Mouse (Mus musculus): ENCODE measurements around the gene Cpped1.

Cpped1 gene

DNA sequence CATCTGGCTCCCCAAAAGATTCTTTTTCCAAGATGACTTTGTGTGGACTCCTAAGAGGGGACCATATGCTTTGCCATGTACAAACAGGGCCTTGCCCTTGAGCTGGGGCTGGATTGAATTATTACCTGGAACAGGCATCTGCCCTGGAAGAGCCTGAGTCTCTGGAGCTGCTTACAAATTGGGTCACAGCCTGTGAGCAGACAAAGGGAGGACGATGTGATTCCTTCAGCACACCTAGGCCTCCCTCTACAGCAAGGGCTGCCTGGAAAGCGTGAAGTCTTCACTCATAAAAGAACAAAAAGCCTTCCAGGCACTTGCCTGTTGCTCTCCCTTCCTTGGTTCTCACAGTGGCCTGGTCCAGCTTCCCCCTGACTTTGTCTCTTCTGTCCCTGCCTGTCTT, 136.9 kb downstream of the Cpped1 start:
- no peak for DNase-seq (ENCODE audit: low read depth, low spot score)

DNA sequence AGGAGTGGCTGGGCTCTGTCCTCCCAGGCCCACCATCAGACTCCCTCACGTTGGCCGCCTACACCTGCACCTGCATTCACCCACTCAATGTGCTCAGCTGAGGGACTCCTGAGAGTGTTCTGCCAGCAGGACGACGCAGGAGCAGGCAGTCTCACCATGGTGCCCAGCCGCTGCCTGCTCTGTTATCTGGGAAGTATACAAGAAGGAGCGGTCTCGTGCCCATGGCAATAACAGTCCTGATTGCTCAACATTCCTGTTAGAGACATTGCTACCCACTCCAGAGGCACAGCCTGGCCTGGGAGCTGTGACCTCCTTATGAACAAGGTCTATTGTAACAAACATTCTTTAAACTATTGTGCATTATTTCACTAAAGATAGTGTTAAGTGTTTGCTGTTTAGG, 151.3 kb downstream of the Cpped1 start:
- no peak for DNase-seq (ENCODE audit: low read depth, low spot score)

DNA sequence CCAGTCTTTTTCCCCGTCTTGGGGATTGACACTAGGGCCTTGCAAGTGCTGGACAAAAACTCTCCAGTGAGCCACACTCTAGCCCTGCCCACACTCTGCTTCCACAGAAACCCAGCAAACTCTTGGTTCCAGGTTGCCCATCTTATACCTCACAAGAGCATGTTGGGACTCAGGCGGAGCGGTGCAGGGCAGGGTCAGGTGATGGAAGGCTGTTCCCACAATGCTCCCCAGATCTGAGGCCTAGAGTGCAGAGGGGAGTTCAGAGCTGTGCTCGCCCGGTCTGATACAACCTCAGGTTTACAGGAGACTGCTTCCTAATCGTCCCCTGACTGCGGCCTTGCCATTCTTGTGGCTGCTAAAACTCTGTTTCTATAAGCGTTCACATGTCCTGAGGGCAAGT, 151.8 kb downstream of the Cpped1 start:
- no peak for DNase-seq (ENCODE audit: low read depth, low spot score)

DNA sequence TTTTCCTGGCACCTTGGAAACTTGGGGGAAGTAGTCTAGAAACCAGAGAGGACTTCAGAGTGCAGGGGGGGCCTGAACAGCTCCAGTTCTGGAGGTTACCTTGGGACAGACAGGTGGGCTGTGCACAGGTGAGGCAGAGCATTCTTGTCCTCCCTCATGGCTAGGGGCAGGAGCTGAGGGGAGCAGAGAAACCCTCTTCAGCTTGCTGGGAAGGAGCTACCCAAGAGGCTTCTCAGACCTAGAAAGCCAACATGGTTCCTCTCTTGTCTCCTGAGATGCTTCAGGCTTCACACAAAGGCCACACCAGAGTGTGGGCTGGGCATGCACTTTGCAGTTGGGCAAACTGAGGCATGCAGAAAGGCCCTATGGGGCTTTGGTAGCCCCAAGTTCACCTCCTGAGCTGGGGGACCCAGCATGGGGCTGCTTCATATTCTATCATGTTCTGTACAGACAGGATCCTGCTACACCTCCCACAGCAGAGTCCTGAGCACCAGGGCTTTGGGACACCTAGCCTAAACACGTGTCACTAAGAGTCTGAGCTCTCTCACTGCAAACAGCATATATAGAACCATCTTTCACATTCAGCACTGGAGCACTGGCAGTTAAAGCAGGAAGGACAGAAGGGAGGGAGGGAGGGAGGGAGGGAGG, 152.5 kb downstream of the Cpped1 start:
- DNase-seq (ENCODE audit: low read depth, low spot score): no peak

DNA sequence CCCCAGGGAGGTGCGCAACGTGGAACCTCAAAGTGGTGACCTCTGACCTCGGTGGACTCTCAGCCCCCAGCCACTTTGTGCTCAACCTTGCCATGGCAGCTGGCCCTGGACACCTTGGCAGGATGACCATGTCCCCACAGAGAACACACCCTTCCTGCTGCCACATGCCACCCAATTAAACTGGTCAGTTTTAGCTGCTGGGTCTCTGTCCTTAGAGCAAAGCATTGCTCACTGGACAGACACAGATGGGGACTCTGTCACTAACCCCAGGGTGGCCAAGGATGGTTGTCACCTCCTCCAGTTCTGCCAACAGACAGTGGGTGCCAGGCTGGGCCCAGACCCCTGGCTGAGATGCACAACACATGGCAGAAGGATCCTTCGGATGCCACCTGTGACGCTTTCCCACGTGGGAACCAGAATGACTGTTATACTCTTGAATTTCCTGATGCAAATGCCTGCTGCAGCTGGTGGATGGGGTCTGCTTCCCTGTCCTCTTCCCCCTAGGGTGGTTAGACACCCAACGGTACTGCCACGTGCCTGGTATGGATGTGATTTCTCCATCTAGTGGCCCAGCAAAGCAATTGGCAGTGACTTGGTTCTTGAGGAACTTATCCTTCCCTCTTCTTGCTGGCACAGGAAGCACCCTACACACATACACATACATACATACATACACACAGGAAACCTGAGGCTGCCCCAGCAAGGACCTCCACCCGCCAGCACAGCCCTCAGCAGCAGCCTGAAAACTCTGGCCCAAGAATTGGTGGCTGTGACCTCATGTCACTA, 153.8 kb downstream of the Cpped1 start:
- DNase-seq (ENCODE audit: low read depth, low spot score): no peak

DNA sequence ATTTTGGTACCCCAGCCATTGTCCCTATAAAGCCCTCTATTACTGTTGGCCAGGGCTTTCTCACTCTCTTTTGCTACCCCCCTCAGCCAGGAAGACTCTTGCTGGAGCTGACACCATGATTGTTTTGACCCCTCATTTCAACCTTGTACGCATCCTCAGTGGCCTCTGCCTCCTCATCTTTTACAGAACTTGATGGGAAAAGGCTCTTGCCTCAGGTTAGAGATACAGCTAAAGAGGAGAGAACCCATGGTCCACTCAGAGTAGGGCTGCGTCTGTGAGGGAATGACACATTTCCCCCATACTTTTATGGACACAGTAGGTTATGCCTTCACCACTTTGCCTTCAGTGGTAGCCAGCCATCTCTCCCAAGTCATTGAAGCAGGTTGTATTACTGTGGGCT, 155.1 kb downstream of the Cpped1 start:
- no peak for DNase-seq (ENCODE audit: low read depth, low spot score)
